Mouse (Mus musculus) retina, embryonic 14.5 days (tissue): ENCODE measurements at regions not wholly inside any gene's neighbourhood (a gene's known extent, or its start where the extent isn't known, plus 50 kb on each side); places are given as distances from the start of the nearest gene placed in this dataset.

Experiments used
- DNase-seq: peaks from one replicate; pipeline ENCODE4 v3.0.0-alpha.2; 2015; ENCODE audit warnings: low spot score

GRCm38 (mm10) chr3:44912664-44913063 is 465.5 kb upstream of the Pcdh10 start:
- peak; percentile 69 for DNase-seq

- DNase-seq = no peak
Measured at GRCm38 (mm10) chr3:44914321-44914720, 463.9 kb upstream of the Pcdh10 start.
